Mouse (Mus musculus) G1E (cell line): Measurements from ENCODE around the gene Kif11. TPM values are rescaled to one million over a fixed set of nuclear protein-coding genes. Genes with fewer than 3 reads are reported as not detected.

Experiments
- ATAC-seq: 2 replicates; pipeline ENCODE4 v1.8.0; 2016; ENCODE audit warnings: mild to moderate bottlenecking; ENCODE audit not compliant: insufficient number of reproducible peaks, poor library complexity, low FRiP score, severe bottlenecking; ENCODE audit errors: extremely low read depth
- DNase-seq: peaks from one replicate; pipeline ENCODE4 v3.0.0; 2012; ENCODE audit warnings: low spot score
- H3K27me3 ChIP-seq: 2 replicates; pipeline ENCODE4 v1.6.1; 2012; ENCODE audit warnings: mild to moderate bottlenecking, low read length, inconsistent platforms; ENCODE audit not compliant: insufficient read depth
- H3K36me3 ChIP-seq: replicated peaks from 2 replicates; pipeline ENCODE3; 2012; ENCODE audit warnings: mild to moderate bottlenecking, inconsistent platforms
- H3K4me1 ChIP-seq: 2 replicates; pipeline ENCODE4 v1.6.1; 2012; ENCODE audit warnings: low read depth, low read length, inconsistent platforms, mixed read lengths; ENCODE audit not compliant: insufficient read depth
- H3K4me3 ChIP-seq: 2 replicates; pipeline ENCODE4 v1.5.1; 2012; ENCODE audit warnings: low read depth, mild to moderate bottlenecking, inconsistent platforms, low read length, moderate library complexity, mixed read lengths
- H3K9me3 ChIP-seq: replicated peaks from 2 replicates; pipeline ENCODE4 v1.6.1; 2012; ENCODE audit warnings: inconsistent platforms
- CTCF ChIP-seq: IDR thresholded peaks from 2 replicates; pipeline ENCODE4 v1.5.1; 2012; ENCODE audit warnings: low read depth, low read length, inconsistent platforms, mixed read lengths
- GATA1 ChIP-seq: IDR thresholded peaks from 2 replicates; pipeline ENCODE4 v1.6.1; 2012; ENCODE audit warnings: borderline replicate concordance, low read length, inconsistent platforms, mixed read lengths
- GATA2 ChIP-seq: IDR thresholded peaks from 2 replicates; pipeline ENCODE4 v1.6.1; 2012; ENCODE audit warnings: low read depth, low read length, inconsistent platforms, borderline replicate concordance
- POLR2AphosphoS5 ChIP-seq: IDR thresholded peaks from 2 replicates; pipeline ENCODE4 v1.6.1; 2012; ENCODE audit warnings: low read depth, low read length, inconsistent platforms; ENCODE audit not compliant: insufficient replicate concordance
- TAL1 ChIP-seq: conservative IDR thresholded peaks from 2 replicates; pipeline ENCODE4 v1.6.1; 2012; ENCODE audit warnings: low read depth, low read length, inconsistent platforms, mixed read lengths
- polyA plus RNA-seq: library from polyadenylated mRNA; stranded (reverse); fragments of >175 nt; gene quantifications from 2 replicates; pipeline ENCODE4 v1.2.3, GENCODE M21; 2012
- total RNA-seq, 2 experiments: library from RNA; stranded (forward) in 1 of 2; stranded (reverse) in 1 of 2; fragments of 200-1000 nt in 1 of 2; fragments of >200 nt in 1 of 2; fragmentation: Nextera tagmentation in 1 of 2; gene quantifications; 2 replicates each; pipeline ENCODE4 v1.2.3; 2014 to 2017

The Kif11 gene
- total RNA-seq (2014; fragmentation: Nextera tagmentation) (166 and 200 TPM in 2 replicates), total RNA-seq (2017) (156 and 177 TPM in 2 replicates), polyA plus RNA-seq (5.5 and 6.6 TPM in 2 replicates)

DNA sequence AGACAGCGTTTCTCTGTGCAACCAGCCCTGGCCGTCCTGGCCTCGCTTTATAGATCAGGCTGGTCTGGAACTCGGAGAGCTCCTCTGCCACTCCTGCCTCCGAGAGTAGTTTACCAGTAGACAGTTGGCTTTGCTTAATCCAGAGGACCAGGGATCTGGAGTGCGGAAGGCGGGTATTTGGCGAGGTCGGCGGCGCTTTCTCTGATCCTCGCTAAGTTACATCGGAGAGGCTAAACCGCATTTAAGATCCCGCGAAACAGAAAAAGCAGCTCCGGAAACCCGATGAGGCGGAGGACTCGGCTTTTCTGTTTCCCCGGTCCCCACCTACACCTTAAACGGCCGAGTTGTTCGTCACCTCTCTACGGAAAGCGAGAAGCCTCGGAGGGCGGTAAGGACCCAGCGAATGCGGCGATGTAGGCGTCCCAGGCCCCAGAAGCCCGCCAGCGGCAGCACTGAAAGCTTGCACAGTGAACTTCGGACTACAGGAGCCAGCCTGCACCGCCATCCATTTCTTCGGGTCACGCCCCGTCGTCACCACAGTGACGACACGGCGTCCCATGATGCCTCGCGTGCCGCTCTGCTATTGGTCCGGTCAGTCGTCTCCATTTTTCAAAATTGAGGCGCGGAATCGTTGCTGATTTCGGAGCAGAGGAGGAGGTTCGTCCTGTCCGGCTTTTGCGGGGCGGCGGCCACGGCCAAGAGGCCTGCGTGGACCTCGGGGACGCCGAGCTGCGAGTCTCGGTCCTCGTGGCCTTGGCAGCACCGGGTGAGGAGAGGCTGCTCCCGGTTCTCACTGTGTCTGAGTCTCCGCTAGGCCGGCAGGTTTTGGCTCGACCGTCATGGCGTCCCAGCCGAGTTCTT is at the start of gene Kif11:
Gene Kif11, plus strand, starts transcription at position 649 of the 861 bp plus-strand sequence.
- H3K4me3 ChIP-seq = peak within 1 kb of the TSS; percentile 86
- peak; percentile 91 for ATAC-seq
- H3K27me3 ChIP-seq = no peaks in the 10 kb centered on the region
- TF ChIP-seq GATA2 (no peak), GATA1 (no peak), TAL1 (no peak), POLR2AphosphoS5 (no peak)
- no peaks in the 10 kb centered on the region for H3K9me3 ChIP-seq
- peaks cover 35% of the 10 kb centered on the region for H3K4me1 ChIP-seq
- H3K36me3 ChIP-seq = peaks cover 23% of the 10 kb centered on the region
- peak; percentile 87 for DNase-seq

DNA sequence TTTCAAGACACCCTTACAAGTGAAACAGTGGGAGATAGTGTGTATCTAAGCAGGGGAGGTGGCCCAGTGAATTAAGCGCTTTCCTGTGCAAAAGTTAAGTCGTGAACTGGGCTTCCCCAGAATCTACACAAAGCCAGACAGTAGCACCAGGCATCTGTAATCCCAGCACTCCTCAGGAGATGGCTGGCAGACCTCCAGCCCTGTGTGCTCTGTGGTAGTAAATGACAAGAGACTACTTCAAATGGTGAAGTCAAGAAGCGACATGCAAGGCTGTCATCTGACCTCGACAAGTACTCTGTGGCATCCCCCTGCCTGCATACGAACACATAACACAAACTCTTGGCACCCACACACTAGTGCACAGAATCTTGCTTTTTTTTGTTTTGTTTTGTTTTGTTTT is 49.0 kb upstream of the Kif11 start:
- DNase-seq (no peak), ATAC-seq (no peak)
- TF ChIP-seq GATA2 (no peak), GATA1 (no peak), TAL1 (no peak), POLR2AphosphoS5 (no peak), CTCF (no peak)
- Histone ChIP-seq H3K9me3 (no peaks in the 10 kb centered on the region), H3K4me3 (no peak overlapping the region), H3K27me3 (no peaks in the 10 kb centered on the region), H3K36me3 (peaks cover 73% of the 10 kb centered on the region), H3K4me1 (peaks cover 2% of the 10 kb centered on the region; the same call in 1 of the 2 replicates)

DNA sequence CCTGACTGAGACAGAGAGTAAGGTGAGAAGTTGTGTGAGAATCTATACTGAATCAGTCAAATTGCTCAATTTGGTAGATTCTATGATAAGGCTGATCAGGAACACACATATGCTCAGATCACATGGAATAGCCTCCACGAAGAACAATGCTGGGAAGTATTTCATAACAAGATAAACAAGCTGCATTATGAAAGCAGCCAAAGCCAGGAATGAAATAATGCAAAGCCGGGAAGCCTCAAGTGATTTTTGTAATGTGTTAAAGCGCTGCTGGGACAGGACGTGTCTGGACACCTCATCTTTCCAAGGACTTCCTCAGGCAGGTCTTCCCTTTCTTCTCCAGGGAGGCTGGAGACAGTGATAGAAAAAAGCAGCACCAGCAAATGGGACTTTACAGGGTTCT is 43.5 kb upstream of the Kif11 start:
- no peak for ATAC-seq
- no peaks in the 10 kb centered on the region for H3K9me3 ChIP-seq
- TF ChIP-seq CTCF (no peak), GATA1 (no peak), GATA2 (no peak), POLR2AphosphoS5 (no peak), TAL1 (no peak)
- no peaks in the 10 kb centered on the region for H3K27me3 ChIP-seq
- no peak overlapping the region for H3K4me3 ChIP-seq
- H3K36me3 ChIP-seq = peaks cover 56% of the 10 kb centered on the region
- no peak for DNase-seq
- H3K4me1 ChIP-seq = peaks cover 13% of the 10 kb centered on the region

DNA sequence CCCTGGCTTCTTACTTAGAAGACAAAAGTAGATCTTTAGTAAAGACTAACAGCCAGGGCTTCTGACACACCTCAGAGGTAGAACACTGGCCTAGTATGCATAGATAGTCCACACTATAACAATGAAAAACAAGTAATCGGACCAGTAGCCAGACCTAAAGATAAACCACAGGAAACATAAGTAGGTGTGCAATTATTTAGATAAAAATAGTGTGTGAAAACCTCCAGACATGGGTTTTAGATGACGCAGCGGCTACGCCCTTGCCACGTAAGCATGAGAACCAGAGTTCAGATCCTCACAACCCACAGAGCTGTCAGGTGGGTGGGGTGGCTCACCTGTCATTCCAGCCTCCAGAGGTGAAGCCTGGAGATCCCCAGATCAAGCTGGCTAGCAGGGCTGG is 42.8 kb upstream of the Kif11 start:
- TF ChIP-seq CTCF = no peak
- TF ChIP-seq POLR2AphosphoS5 = no peak
- no peak for TF ChIP-seq GATA2
- no peak for TF ChIP-seq TAL1
- TF ChIP-seq GATA1 = no peak
- Histone ChIP-seq H3K27me3 (no peaks in the 10 kb centered on the region), H3K4me3 (no peak overlapping the region), H3K4me1 (peaks cover 13% of the 10 kb centered on the region), H3K9me3 (no peaks in the 10 kb centered on the region), H3K36me3 (peaks cover 52% of the 10 kb centered on the region)
- ATAC-seq (no peak), DNase-seq (no peak)

DNA sequence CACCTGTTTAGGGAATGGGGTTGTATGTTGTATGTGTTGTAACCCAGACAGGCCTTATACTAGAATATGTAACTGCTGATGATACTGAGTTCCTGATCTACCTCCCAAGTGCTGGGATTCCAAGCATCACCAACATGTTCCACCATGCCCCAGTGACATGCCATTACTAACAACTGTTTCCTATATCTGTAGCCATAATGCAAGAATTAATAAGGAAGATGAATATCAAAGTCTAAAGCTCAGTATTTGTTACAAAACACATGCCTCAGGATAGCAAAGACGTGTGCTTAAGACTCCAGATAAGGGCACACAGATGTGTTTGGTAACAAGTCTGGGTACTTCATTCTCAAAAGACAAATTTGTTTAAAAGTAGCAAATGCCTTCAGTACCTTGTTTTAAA is 40.8 kb upstream of the Kif11 start:
- DNase-seq (no peak), ATAC-seq (no peak)
- H3K4me3 ChIP-seq = no peak overlapping the region
- peaks cover 13% of the 10 kb centered on the region for H3K4me1 ChIP-seq
- H3K36me3 ChIP-seq = peaks cover 50% of the 10 kb centered on the region
- no peak for TF ChIP-seq POLR2AphosphoS5
- TF ChIP-seq CTCF = no peak
- no peak for TF ChIP-seq TAL1
- no peak for TF ChIP-seq GATA1
- TF ChIP-seq GATA2 = no peak
- no peaks in the 10 kb centered on the region for H3K9me3 ChIP-seq
- H3K27me3 ChIP-seq = no peaks in the 10 kb centered on the region

DNA sequence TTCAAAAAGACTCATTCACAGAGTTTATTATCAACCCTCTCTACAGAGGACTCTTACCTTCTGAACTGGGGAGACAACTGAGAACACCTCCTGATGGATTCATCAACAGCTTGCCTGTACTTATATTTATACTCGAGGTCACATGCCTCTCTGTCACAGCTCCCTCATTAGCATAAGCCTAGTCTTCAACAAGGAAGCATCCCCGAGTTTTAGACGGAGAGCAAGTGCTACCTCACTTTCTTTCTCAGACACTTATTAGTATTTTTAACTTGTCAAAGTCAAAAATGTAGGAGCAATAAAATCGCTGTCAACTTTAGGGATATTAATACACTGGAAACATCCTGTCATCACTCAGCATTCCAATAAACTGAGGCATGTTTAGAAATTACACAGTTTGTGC is 38.5 kb upstream of the Kif11 start, which contains the start of gene Ide:
Gene Ide, minus strand, starts transcription at position 101 of the 400 bp plus-strand sequence.
- DNase-seq = no peak
- Histone ChIP-seq H3K9me3 (no peaks in the 10 kb centered on the region), H3K4me1 (peaks cover 20% of the 10 kb centered on the region), H3K27me3 (no peaks in the 10 kb centered on the region), H3K4me3 (no peak within 1 kb of the TSS), H3K36me3 (peaks cover 49% of the 10 kb centered on the region)
- ATAC-seq = no peak
- TF ChIP-seq TAL1 (no peak), GATA1 (no peak), POLR2AphosphoS5 (no peak), GATA2 (no peak), CTCF (no peak)
